8 mouse cellular contexts compared by ENCODE assay signal in the genomic region with DNA sequence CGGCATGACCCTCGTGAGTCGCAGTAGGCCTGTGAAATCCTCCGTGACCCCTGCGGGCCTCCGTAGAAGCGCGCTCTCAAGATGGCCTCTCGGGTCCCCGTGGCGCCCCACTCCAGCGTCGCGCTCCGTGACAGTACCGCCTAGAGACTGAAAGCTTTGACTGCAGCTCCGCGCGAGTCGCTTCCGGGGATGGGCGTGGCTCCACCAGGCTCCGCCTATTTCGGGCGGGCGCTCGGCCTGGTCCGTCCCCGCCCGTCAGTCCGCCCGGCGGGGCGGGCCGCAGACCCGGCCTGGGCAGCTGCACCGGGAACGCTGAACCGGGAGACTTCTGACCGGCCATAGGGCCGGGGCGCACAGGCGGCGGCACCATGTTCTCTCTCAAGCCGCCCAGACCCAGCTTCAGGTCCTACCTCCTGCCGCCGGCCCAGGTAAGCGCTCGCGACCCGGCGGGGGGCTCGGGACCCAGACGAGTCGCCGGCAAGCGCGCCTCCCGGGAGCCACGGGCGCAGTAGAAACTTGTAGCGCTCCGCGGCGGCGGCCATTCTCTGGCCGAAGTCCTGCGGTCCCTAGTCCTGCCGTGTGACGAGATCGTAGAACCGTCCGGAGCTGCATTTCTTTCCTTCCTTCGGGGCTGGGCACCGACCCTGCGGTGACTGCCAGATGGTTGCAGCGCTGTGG. TPM values are rescaled to one million over a fixed set of nuclear protein-coding genes. Genes with fewer than 3 reads are reported as not detected.
DNase-seq lines count a peak whose midpoint lies in the region; ATAC-seq and TF ChIP-seq lines count a peak whose summit lies in the region.

A gene (plus strand): TSS at position 240 of the 678 bp plus-strand sequence.

- TF ChIP-seq CTCF in G1E (IDR thresholded peaks at IDR 0.05; ENCODE audit: low read depth, low read length): no peak
- TF ChIP-seq CTCF in layer of hippocampus, adult 2 months (conservative IDR thresholded peaks at IDR 0.05): peak; percentile 71
- TF ChIP-seq CTCF in lung, embryonic 14.5 days (IDR thresholded peaks at IDR 0.05; ENCODE audit: low read depth): peak; percentile 56
- no peak for TF ChIP-seq CTCF in olfactory bulb, adult 2 months (IDR thresholded peaks at IDR 0.05; ENCODE audit: insufficient read depth, low read depth, low read length)
- peak; percentile 36; the same call in 1 of the 2 replicates for TF ChIP-seq CTCF in thymus, adult 2 months (IDR thresholded peaks at IDR 0.05; ENCODE audit: borderline replicate concordance, control insufficient read depth, extremely low read depth, insufficient read depth, low read length, poor library complexity)

- peak within 1 kb of the TSS; percentile 84 for H3K4me3 ChIP-seq in G1E (ENCODE audit: low read depth, low read length)
- H3K4me3 ChIP-seq in forebrain, embryonic 16.5 days (replicated peaks; ENCODE audit: low read length): peak within 1 kb of the TSS; percentile 96
- peak within 1 kb of the TSS; percentile 100 for H3K4me3 ChIP-seq in layer of hippocampus, adult 2 months
- H3K4me3 ChIP-seq in lung, embryonic 14.5 days (ENCODE audit: low read depth, low read length): peak within 1 kb of the TSS; percentile 79
- H3K4me3 ChIP-seq in olfactory bulb, adult 2 months (ENCODE audit: insufficient read depth, low read depth, low read length): peak within 1 kb of the TSS; percentile 92
- H3K4me3 ChIP-seq in thymus, adult 2 months (ENCODE audit: control insufficient read depth, insufficient read depth, low read length): peak within 1 kb of the TSS; percentile 97

- H3K4me2 ChIP-seq in forebrain, embryonic 16.5 days (ENCODE audit: low read length): peak within 1 kb of the TSS; percentile 70
- H3K4me2 ChIP-seq in lung, embryonic 14.5 days: peak within 1 kb of the TSS; percentile 74

- intact Hi-C loops in heart, postnatal 36 days (cut with DNase I): loop anchor here (5.0 to 10.0 kb wide), 7 partner anchors 40 to 535 kb away; a partner anchor contains a TSS

- H3K9ac ChIP-seq in forebrain, embryonic 16.5 days (replicated peaks; ENCODE audit: low read depth, low read length): peak within 1 kb of the TSS; percentile 83
- H3K9ac ChIP-seq in lung, embryonic 14.5 days: peak within 1 kb of the TSS; percentile 81

- TF ChIP-seq POLR2A in olfactory bulb, adult 2 months (IDR thresholded peaks at IDR 0.05; ENCODE audit: insufficient read depth, low read depth, low read length): peak; percentile 76
- TF ChIP-seq POLR2A in thymus, adult 2 months (IDR thresholded peaks at IDR 0.05; ENCODE audit: control insufficient read depth, extremely low read depth, insufficient read depth, low read length, poor library complexity): peak; percentile 56

- WGBS in forebrain, embryonic 16.5 days: 0% methylated on average over 77 of the region's 77 CpGs
- WGBS in lung, embryonic 14.5 days: under 1% methylated on average over 73 of the region's 77 CpGs
- under 1% methylated on average over 77 of the region's 77 CpGs for WGBS in olfactory bulb, adult 2 months
- WGBS in thymus, adult 2 months: under 1% methylated on average over 77 of the region's 77 CpGs

- H3K27ac ChIP-seq in forebrain, embryonic 16.5 days (ENCODE audit: low read length): peak within 1 kb of the TSS; percentile 69
- peak within 1 kb of the TSS; percentile 82 for H3K27ac ChIP-seq in layer of hippocampus, adult 2 months
- peak within 1 kb of the TSS; percentile 70 for H3K27ac ChIP-seq in lung, embryonic 14.5 days (ENCODE audit: low read depth)
- H3K27ac ChIP-seq in olfactory bulb, adult 2 months (ENCODE audit: insufficient read depth, low read depth, low read length): peak within 1 kb of the TSS; percentile 47; the same call in 1 of the 2 replicates
- no peak within 1 kb of the TSS for H3K27ac ChIP-seq in thymus, adult 2 months (ENCODE audit: control insufficient read depth, insufficient read depth, low read length)

- ATAC-seq in G1E (ENCODE audit: extremely low read depth, insufficient number of reproducible peaks, low FRiP score, poor library complexity, severe bottlenecking): peak; percentile 94
- ATAC-seq in forebrain, embryonic 16.5 days: peak; percentile 99
- peak; percentile 98 for ATAC-seq in lung, embryonic 14.5 days (ENCODE audit: insufficient read depth)

- no peaks in the 10 kb centered on the region for H3K9me3 ChIP-seq in G1E (replicated peaks)
- no peaks in the 10 kb centered on the region for H3K9me3 ChIP-seq in forebrain, embryonic 16.5 days (ENCODE audit: control insufficient read depth, low read length)
- no peaks in the 10 kb centered on the region for H3K9me3 ChIP-seq in lung, embryonic 14.5 days (ENCODE audit: low read depth, low read length)

- H3K27me3 ChIP-seq in G1E (ENCODE audit: insufficient read depth, low read length): no peaks in the 10 kb centered on the region
- H3K27me3 ChIP-seq in forebrain, embryonic 16.5 days (replicated peaks; ENCODE audit: control insufficient read depth, insufficient read depth, low read length): no peaks in the 10 kb centered on the region
- H3K27me3 ChIP-seq in lung, embryonic 14.5 days (ENCODE audit: insufficient read depth, low read length): no peaks in the 10 kb centered on the region
- no peaks in the 10 kb centered on the region for H3K27me3 ChIP-seq in thymus, adult 2 months (ENCODE audit: control insufficient read depth, insufficient read depth, low read length)

- H3K4me1 ChIP-seq in G1E (ENCODE audit: insufficient read depth, low read depth, low read length): peaks cover 25% of the 10 kb centered on the region
- H3K4me1 ChIP-seq in forebrain, embryonic 16.5 days (replicated peaks; ENCODE audit: control insufficient read depth, insufficient read depth, low read length): peaks cover 9% of the 10 kb centered on the region
- H3K4me1 ChIP-seq in lung, embryonic 14.5 days (ENCODE audit: insufficient read depth): no peaks in the 10 kb centered on the region
- H3K4me1 ChIP-seq in olfactory bulb, adult 2 months (ENCODE audit: control insufficient read depth, insufficient read depth, low read length): peaks cover 2% of the 10 kb centered on the region
- peaks cover 5% of the 10 kb centered on the region for H3K4me1 ChIP-seq in thymus, adult 2 months (replicated peaks; ENCODE audit: control insufficient read depth, insufficient read depth, low read length)

- peak; percentile 86 for DNase-seq in G1E (ENCODE audit: low spot score)
- DNase-seq in cerebellum, adult 18-20 months: peak; percentile 94 to 97
- DNase-seq in heart, postnatal 36 days: peak; percentile 99
- DNase-seq in layer of hippocampus, adult 2 months (ENCODE audit: low spot score in 2 of 2): peak; percentile 97 to 99
- DNase-seq in lung, embryonic 14.5 days: peak; percentile 98
- DNase-seq in thymus, adult 2 months: peak; percentile 96

- peaks cover 26% of the 10 kb centered on the region for H3K36me3 ChIP-seq in G1E (replicated peaks)
- H3K36me3 ChIP-seq in forebrain, embryonic 16.5 days (ENCODE audit: control insufficient read depth, insufficient read depth): no peaks in the 10 kb centered on the region
- no peaks in the 10 kb centered on the region for H3K36me3 ChIP-seq in lung, embryonic 14.5 days (ENCODE audit: insufficient read depth)
- no peaks in the 10 kb centered on the region for H3K36me3 ChIP-seq in thymus, adult 2 months (ENCODE audit: control insufficient read depth, insufficient read depth, low read length)

RNA-seq across cellular contexts. Expression of the gene that starts here (rescaled TPM):
- total RNA-seq in G1E (2014; fragmentation: Nextera tagmentation) (11.0 and 18.1 TPM in 2 replicates), G1E (2017) (6.5 and 8.5 TPM in 2 replicates)
- polyA plus RNA-seq in G1E (2012): 2.6 and 2.9 TPM in 2 replicates
- polyA plus RNA-seq in forebrain, embryonic 16.5 days (2015; fragmentation: Nextera tagmentation; extraction: Ambion mirVana): 8.8 and 9.3 TPM in 2 replicates
- total RNA-seq in heart, postnatal 36 days (2021): 10 to 100 TPM; 13.4 to 13.9 TPM
- total RNA-seq in layer of hippocampus, adult 2 months (2021): 10 to 100 TPM; 14.9 to 18.7 TPM
- 12.0 and 12.9 TPM in 2 replicates for polyA plus RNA-seq in lung, embryonic 14.5 days (2014; fragmentation: Nextera tagmentation; extraction: Ambion mirVana)
- polyA plus RNA-seq in olfactory bulb, adult 2 months (2012; ENCODE audit: insufficient read depth, insufficient read length, low replicate concordance, missing spikeins): not detected in 2 replicates
- 4.5 and 4.8 TPM in 2 replicates for polyA plus RNA-seq in thymus, adult 2 months (2012; rRNA removed)

Comparison
In these comparisons a context has a peak if more than half of its experiments do, and no peak if none do; other contexts are left out.
1. CTCF ChIP-seq: peak in layer of hippocampus, adult 2 months (single experiment), lung, embryonic 14.5 days (single experiment) and thymus, adult 2 months (single experiment); none in G1E (single experiment) and olfactory bulb, adult 2 months (single experiment).
2. Peak in every context shown above with its lines, with median percentiles within 50 percentile points of each other: ATAC-seq, DNase-seq and H3K4me3 ChIP-seq.